Mouse (Mus musculus): Measurements from ENCODE around the gene Il17c. TPM values are rescaled to one million over a fixed set of nuclear protein-coding genes. Genes with fewer than 3 reads are reported as not detected.

Gene Il17c
- polyA plus RNA-seq, 1 experiment from 2014 or later, result not detected

DNA sequence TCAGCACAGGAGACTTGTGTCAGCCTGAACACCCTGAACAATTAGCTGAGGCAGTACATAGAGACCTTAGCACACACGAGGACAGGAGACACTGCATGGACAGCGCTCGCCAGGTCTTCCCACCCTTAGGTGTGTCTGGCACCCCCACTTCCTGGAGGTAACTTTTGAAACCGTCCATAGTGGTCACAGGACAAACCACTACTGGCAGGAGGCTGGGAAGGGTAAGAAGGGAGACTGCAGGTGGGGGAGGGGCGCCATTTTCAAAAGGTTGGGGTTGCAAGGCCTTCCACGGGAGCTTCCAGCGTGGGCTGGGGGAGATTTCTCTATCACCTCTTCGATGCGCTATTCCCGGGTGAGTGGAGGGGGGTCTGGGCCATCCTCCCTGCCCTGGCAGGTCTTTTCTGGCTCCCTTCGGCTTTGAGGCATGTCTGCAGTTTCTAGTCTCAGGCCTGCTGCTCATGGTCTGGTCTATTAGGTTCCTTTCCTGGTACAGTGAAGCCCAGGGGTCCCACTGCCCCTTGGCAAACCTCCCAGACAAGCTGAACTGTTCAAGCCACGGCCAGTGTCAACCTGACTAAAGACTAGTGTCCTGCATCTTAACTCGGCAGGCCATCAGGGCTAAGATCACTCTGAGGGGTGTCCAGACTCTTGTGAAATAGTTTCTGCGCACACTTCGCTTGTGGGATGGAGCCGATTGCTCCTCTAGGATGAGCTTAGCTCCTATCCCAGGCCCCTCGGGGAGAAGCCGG is 10.0 kb downstream of the Il17c start:
- Histone ChIP-seq H3K4me3 (replicated peaks) (peak overlapping the region; percentile 64), H3K4me2 (peak overlapping the region; percentile 85), H3K9me3 (replicated peaks) (0 out of 2 replicates have a peak, but pooled peaks cover 4% of the 10 kb centered on the region), H3K4me1 (replicated peaks) (peaks cover 35% of the 10 kb centered on the region), H3K36me3 (peaks cover 28% of the 10 kb centered on the region), H3K27ac (peak overlapping the region; percentile 73), H3K27me3 (peaks cover 13% of the 10 kb centered on the region; the same call in 1 of the 2 replicates), H3K9ac (peak overlapping the region; percentile 74)
- 15% methylated on average over 18 of the region's 18 CpGs for WGBS (ENCODE audit: insufficient replicate concordance)
- no peak for DNase-seq
- ATAC-seq (ENCODE audit: low read depth), result no peak; the same call in 1 of the 2 replicates

DNA sequence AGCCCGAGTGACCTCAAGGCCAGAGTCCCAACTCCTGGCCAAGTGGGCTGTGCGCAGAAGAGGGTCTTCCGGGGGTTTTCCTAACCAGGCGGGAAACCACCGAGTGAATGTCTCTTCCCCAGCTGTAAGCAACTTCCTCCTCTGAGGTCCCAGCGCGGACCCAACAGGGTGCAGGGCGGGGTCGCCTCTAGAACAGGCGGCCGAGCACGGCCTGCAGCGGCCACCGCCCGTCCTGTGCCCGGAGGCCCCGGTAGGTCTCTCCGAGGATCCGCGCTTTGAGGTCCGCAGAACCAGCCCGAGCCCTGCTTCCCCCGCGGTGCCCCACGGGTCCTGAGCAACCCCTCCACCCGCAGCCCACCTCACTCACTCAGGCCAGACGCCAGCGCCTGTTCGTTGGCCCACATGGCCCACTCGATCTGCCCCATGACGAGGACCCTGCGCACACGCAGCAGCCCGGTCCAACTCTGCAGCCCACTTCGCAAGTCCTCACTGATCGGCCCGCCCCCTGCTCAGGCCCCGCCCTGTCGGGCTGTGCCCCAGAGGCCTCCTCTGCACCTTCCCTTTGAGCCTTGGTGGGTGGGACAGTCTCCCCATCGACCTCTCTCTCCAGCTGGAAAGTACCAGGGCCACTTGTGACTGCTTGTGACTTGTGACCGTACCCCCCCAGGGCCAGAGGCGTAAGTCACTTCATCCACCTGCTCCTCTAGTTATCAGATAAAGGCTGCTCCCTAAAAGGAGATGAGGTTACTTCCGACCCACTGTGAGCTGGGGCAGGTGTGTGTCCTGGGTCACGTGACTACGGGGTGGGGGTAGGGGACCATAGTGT is 10.8 kb downstream of the Il17c start, which contains the start of gene Cyba:
Gene Cyba (minus strand): TSS at position 488 of the 826 bp plus-strand sequence.
- Histone ChIP-seq H3K4me3 (replicated peaks) (peak within 1 kb of the TSS; percentile 64), H3K4me2 (peak within 1 kb of the TSS; percentile 85), H3K27ac (peak within 1 kb of the TSS; percentile 73), H3K9ac (peak within 1 kb of the TSS; percentile 74), H3K36me3 (peaks cover 32% of the 10 kb centered on the region), H3K9me3 (replicated peaks) (0 out of 2 replicates have a peak, but pooled peaks cover 4% of the 10 kb centered on the region), H3K4me1 (replicated peaks) (peaks cover 40% of the 10 kb centered on the region), H3K27me3 (peaks cover 13% of the 10 kb centered on the region; the same call in 1 of the 2 replicates)
- WGBS (ENCODE audit: insufficient replicate concordance), result 3% methylated on average over 45 of the region's 45 CpGs
- peak; percentile 62 for DNase-seq
- ATAC-seq (ENCODE audit: low read depth), result peak; percentile 77

DNA sequence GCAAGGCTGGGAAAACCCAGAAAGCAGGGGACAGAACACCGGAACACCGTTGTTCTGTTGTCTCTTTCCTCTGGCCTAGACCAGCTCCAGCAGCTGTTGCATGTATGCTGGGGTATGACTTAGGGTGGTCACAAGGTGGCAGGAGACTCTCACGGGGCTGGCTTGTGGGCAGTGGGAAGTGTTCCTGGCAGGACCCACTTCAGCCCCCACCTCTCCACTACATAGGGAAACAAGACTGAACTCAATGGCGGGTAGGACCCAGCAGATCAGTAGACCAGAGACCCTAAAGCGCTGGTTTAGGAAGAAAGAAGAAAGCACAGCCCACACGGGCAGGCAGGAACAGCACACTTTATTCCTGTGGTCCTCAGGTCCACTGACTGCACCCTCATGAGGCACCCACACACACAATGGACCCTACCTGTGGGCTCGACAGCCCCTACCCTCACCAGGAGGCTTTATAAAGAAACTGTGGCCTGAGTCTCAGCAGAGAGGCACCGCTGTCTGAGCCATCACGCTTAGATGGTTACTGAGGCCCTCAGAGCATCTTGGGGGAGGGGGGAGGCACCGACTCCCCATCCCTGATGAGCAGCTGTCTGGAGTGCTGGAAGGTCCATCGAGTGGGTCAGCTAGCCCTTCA is 11.6 kb downstream of the Il17c start:
- Histone ChIP-seq H3K9me3 (replicated peaks) (0 out of 2 replicates have a peak, but pooled peaks cover 4% of the 10 kb centered on the region), H3K27me3 (peaks cover 13% of the 10 kb centered on the region; the same call in 1 of the 2 replicates), H3K4me3 (replicated peaks) (peak overlapping the region; percentile 64; the same call in 1 of the 2 replicates), H3K9ac (no peak overlapping the region), H3K27ac (0 out of 2 replicates have a peak overlapping the region, but pooled peaks have one; percentile 73), H3K36me3 (peaks cover 36% of the 10 kb centered on the region), H3K4me1 (replicated peaks) (peaks cover 47% of the 10 kb centered on the region), H3K4me2 (peak overlapping the region; percentile 85)
- 52% methylated on average over 11 of the region's 11 CpGs for WGBS (ENCODE audit: insufficient replicate concordance)
- no peak for DNase-seq
- ATAC-seq (ENCODE audit: low read depth), result peak; percentile 19; the same call in 1 of the 2 replicates

DNA sequence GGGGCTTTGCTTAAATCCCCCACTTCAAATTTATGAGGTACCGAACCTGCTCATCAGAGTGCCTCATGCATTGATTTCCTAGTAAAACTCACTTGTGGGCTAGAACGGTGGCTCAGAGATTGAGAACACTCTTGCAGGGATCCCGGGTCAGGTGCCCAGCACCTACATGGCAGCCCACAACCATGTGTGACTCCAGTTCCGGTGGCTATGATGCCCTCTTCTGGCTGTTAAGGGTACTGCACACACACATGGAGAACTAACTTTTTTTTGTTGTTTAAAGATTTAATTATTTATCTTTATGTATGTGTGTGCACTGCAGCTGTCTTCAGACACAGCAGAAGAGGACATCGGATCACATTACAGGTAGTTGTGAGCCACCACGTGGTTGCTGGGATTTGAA is 13.6 kb downstream of the Il17c start:
- 81% methylated on average over 6 of the region's 6 CpGs for WGBS (ENCODE audit: insufficient replicate concordance)
- DNase-seq, result no peak

DNA sequence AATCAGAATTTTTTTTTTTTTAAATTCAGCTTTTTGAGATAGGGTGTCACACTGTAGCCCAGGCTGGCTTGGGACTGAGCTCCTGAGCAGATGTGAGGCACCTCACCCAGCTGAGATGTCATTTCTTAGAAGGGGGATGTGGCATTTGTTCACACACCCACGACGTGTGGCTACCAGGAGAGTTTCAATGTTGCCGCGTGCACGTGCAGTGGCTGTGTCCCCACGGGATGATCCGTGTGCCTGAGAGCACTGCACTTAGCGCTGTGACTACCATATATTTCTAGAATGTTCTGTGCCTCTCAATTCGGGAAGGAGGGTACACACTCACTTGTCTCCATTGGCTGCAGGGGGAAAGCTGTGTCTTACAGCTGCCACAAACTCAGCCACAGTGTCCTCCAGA is 14.3 kb downstream of the Il17c start:
- Histone ChIP-seq H3K4me2 (no peak overlapping the region), H3K4me1 (replicated peaks) (peaks cover 47% of the 10 kb centered on the region), H3K4me3 (replicated peaks) (no peak overlapping the region), H3K9me3 (replicated peaks) (0 out of 2 replicates have a peak, but pooled peaks cover 4% of the 10 kb centered on the region), H3K27ac (no peak overlapping the region), H3K36me3 (peaks cover 52% of the 10 kb centered on the region), H3K9ac (no peak overlapping the region), H3K27me3 (peaks cover 13% of the 10 kb centered on the region; the same call in 1 of the 2 replicates)
- WGBS (ENCODE audit: insufficient replicate concordance), result 87% methylated on average over 9 of the region's 9 CpGs
- ATAC-seq (ENCODE audit: low read depth), result no peak
- DNase-seq, result no peak

More for the DNA sequence above, 13.6 kb downstream of the Il17c start:
- Histone ChIP-seq H3K4me2 (no peak overlapping the region), H3K36me3 (peaks cover 52% of the 10 kb centered on the region), H3K9me3 (replicated peaks) (0 out of 2 replicates have a peak, but pooled peaks cover 4% of the 10 kb centered on the region), H3K4me3 (replicated peaks) (no peak overlapping the region), H3K4me1 (replicated peaks) (peaks cover 54% of the 10 kb centered on the region), H3K9ac (no peak overlapping the region), H3K27ac (no peak overlapping the region), H3K27me3 (peaks cover 13% of the 10 kb centered on the region; the same call in 1 of the 2 replicates)
- ATAC-seq (ENCODE audit: low read depth), result no peak

DNA sequence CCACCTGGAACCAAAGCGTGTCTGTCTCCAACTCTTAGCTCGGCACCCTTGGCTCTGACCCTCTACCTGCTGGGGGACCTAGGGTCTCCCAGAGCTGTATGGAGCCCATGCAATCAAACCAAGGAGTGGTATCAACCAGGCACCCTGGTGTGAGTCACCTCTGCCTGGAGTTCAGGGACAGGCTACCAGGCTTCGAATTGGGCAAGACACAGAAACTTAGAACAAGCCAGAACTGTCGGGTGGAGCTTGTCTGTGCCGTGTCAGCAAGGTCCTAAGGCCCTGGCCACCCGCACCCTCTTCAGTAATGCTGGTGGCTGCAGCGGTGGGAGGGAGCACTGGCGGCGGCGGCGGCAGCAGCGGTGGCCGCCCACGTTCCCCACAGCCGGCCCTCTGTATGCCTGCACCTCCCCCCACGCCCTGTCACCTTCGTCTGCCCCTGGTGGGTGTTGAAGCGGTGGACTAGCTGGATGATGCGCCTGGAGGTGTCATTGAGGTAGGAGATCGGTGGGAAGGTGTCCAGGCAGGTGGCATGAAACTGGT is 14.8 kb downstream of the Il17c start:
- Histone ChIP-seq H3K4me2 (no peak overlapping the region), H3K9me3 (replicated peaks) (0 out of 2 replicates have a peak, but pooled peaks cover 4% of the 10 kb centered on the region), H3K27me3 (peaks cover 10% of the 10 kb centered on the region; the same call in 1 of the 2 replicates), H3K4me3 (replicated peaks) (no peak overlapping the region), H3K4me1 (replicated peaks) (peaks cover 42% of the 10 kb centered on the region), H3K9ac (no peak overlapping the region), H3K36me3 (peaks cover 52% of the 10 kb centered on the region), H3K27ac (no peak overlapping the region)
- WGBS (ENCODE audit: insufficient replicate concordance), result 64% methylated on average over 20 of the region's 20 CpGs
- ATAC-seq (ENCODE audit: low read depth), result no peak
- DNase-seq, result no peak

DNA sequence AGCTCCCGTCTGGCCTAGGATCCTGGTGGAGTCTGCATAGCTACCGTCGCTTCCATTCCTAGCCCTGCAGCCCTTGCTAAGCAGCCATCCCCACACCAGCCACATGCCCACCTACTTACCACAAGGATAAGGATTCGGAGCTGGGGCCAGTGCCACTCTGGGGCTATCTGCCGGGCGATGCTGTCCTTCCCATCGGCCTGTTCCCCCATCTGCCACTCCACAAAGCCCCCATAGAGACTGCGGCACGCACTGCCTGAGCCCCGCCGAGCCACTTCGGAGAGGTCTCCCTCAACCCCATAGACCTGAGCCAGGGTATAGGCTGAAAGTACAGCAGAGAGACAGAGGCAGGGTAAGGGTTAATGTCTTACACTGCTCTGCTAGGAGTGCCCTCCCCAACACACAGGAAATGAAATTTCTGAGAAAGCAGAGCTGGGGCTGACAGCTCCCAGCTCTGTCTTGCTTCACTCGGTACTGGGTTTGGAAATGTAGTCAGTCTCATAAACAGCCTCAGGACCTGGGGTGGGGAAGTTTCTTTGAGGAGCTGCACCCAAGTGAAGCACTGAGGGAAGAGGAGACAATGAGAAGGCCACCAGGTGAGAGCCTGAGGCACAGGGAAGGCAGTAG is 16.0 kb downstream of the Il17c start:
- Histone ChIP-seq H3K4me2 (no peak overlapping the region), H3K36me3 (peaks cover 52% of the 10 kb centered on the region), H3K27ac (no peak overlapping the region), H3K9ac (no peak overlapping the region), H3K4me1 (replicated peaks) (peaks cover 36% of the 10 kb centered on the region), H3K27me3 (no peaks in the 10 kb centered on the region), H3K4me3 (replicated peaks) (no peak overlapping the region), H3K9me3 (replicated peaks) (0 out of 2 replicates have a peak, but pooled peaks cover 4% of the 10 kb centered on the region)
- DNase-seq (no peak), ATAC-seq (ENCODE audit: low read depth) (no peak)
- 76% methylated on average over 13 of the region's 13 CpGs for WGBS (ENCODE audit: insufficient replicate concordance)

DNA sequence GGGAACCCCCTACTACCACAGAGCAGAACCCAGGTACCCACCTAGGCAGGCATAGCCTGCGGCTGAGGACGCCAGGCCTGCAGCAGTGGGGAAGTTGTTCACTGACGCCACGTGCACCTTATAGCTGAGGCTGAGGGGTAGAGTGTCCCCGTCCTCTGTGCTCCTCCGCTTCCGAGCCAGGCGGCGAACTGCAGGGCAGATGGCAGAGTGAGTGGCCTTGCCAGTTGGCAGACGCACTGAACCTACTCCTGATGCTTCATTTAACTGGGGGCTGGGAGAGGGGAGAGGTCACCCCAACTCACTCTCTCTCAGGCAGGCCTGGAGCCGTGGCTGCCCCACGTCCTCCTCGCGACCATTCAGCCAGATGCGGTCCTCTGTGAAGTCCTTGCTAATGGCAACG is 17.5 kb downstream of the Il17c start:
- Histone ChIP-seq H3K9ac (no peak overlapping the region), H3K9me3 (replicated peaks) (0 out of 2 replicates have a peak, but pooled peaks cover 4% of the 10 kb centered on the region), H3K4me3 (replicated peaks) (no peak overlapping the region), H3K4me1 (replicated peaks) (peaks cover 38% of the 10 kb centered on the region), H3K27ac (no peak overlapping the region), H3K27me3 (no peaks in the 10 kb centered on the region), H3K4me2 (no peak overlapping the region), H3K36me3 (peaks cover 47% of the 10 kb centered on the region)
- DNase-seq (no peak), ATAC-seq (ENCODE audit: low read depth) (no peak)
- 89% methylated on average over 16 of the region's 16 CpGs for WGBS (ENCODE audit: insufficient replicate concordance)

DNA sequence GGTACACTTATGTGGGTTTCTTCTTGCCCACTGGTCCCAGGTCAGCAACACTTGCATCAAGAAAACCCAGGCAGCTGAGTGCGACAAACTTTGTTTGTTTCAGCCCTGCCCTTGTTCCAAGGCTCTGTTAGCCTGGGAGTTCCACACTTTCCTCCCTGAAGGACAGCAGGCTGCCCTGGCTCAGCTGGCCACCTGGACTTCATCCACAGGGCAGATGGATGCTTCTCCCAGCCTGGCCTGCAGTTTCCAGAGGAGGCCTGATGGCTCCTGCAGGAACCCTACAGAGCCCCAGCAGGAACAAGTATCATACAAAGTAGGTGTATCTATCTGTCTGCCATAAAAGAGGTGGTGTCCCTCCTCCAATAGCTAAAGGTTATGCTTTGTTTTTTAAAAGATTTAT is 19.5 kb downstream of the Il17c start:
- no peak overlapping the region for H3K27ac ChIP-seq
- no peaks in the 10 kb centered on the region for H3K9me3 ChIP-seq (replicated peaks)
- H3K36me3 ChIP-seq, result peaks cover 34% of the 10 kb centered on the region
- H3K27me3 ChIP-seq, result no peaks in the 10 kb centered on the region
- peaks cover 57% of the 10 kb centered on the region for H3K4me1 ChIP-seq (replicated peaks)
- no peak for ATAC-seq (ENCODE audit: low read depth)
- WGBS (ENCODE audit: insufficient replicate concordance), result 90% methylated on average over 1 of the region's 1 CpGs
- H3K4me2 ChIP-seq, result no peak overlapping the region
- no peak overlapping the region for H3K4me3 ChIP-seq (replicated peaks)
- no peak overlapping the region for H3K9ac ChIP-seq
- no peak for DNase-seq

DNA sequence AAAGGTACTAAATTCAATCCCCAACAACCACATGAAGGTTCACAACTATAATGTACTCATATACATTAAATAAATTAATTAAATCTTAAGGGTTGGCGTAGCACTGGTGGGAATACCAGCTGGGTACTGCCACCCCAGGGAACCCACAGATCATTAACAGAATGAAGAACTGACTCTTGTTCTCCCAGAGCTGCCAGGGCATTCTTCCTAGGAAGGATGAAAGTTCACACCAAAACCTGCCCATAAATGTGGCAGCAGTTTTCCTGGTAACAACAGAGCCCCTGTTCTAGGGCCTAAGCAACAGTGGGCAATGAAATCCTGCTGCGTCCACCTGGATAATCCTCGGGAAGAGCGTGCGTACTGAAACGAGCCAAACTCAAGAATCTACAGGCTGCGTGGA is 20.5 kb downstream of the Il17c start:
- 53% methylated on average over 7 of the region's 7 CpGs for WGBS (ENCODE audit: insufficient replicate concordance)
- peak overlapping the region; percentile 81 for H3K9ac ChIP-seq
- no peaks in the 10 kb centered on the region for H3K9me3 ChIP-seq (replicated peaks)
- peak overlapping the region; percentile 66 for H3K4me3 ChIP-seq (replicated peaks)
- peaks cover 8% of the 10 kb centered on the region; the same call in 1 of the 2 replicates for H3K27me3 ChIP-seq
- peak overlapping the region; percentile 99 for H3K4me2 ChIP-seq
- H3K4me1 ChIP-seq (replicated peaks), result peaks cover 53% of the 10 kb centered on the region
- peak overlapping the region; percentile 29; the same call in 1 of the 2 replicates for H3K27ac ChIP-seq
- ATAC-seq (ENCODE audit: low read depth), result no peak
- DNase-seq, result no peak
- H3K36me3 ChIP-seq, result peaks cover 24% of the 10 kb centered on the region
